Comparison of ENCODE assay signal across 8 mouse cellular contexts in genomic region chr1:165642780-165643311, GRCm38 (mm10). TPM values are rescaled to one million over a fixed set of nuclear protein-coding genes. Genes with fewer than 3 reads are reported as not detected.
DNase-seq lines count a peak whose midpoint lies in the region; ATAC-seq lines count a peak whose summit lies in the region.

No protein-coding gene starts in this region.

- H3K4me2 ChIP-seq in limb, embryonic 11.5 days (ENCODE audit: low read depth, severe bottlenecking): peak overlapping the region; percentile 58
- H3K4me2 ChIP-seq in midbrain, embryonic 14.5 days (ENCODE audit: low read length): peak overlapping the region; percentile 60

- no peaks in the 10 kb centered on the region for H3K36me3 ChIP-seq in limb, embryonic 11.5 days (ENCODE audit: control insufficient read depth, insufficient read depth, low read length)
- H3K36me3 ChIP-seq in midbrain, embryonic 14.5 days (ENCODE audit: control insufficient read depth, insufficient read depth, low read length): no peaks in the 10 kb centered on the region

- peak; percentile 60 for ATAC-seq in frontal cortex, adult (ENCODE audit: low TSS enrichment)
- ATAC-seq in limb, embryonic 11.5 days (ENCODE audit: insufficient number of reproducible peaks, low FRiP score, low TSS enrichment, low read depth): peak; percentile 77
- peak; percentile 85 for ATAC-seq in midbrain, embryonic 14.5 days (ENCODE audit: low FRiP score, low TSS enrichment)

- peak overlapping the region; percentile 87 for H3K27ac ChIP-seq in limb, embryonic 11.5 days (replicated peaks; ENCODE audit: low read depth, low read length)
- peak overlapping the region; percentile 93 for H3K27ac ChIP-seq in midbrain, embryonic 14.5 days (replicated peaks; ENCODE audit: low read depth, low read length)

- no peaks in the 10 kb centered on the region for H3K4me1 ChIP-seq in limb, embryonic 11.5 days (ENCODE audit: control insufficient read depth, insufficient read depth, low read length)
- H3K4me1 ChIP-seq in midbrain, embryonic 14.5 days (ENCODE audit: control insufficient read depth, insufficient read depth, low read length): no peaks in the 10 kb centered on the region

- 0% methylated on average over 16 of the region's 16 CpGs for WGBS in limb, embryonic 11.5 days
- WGBS in midbrain, embryonic 14.5 days: under 1% methylated on average over 16 of the region's 16 CpGs

- DNase-seq in gastrocnemius, adult 18-20 months (ENCODE audit: low spot score): peak; percentile 43
- no peak for DNase-seq in gastrocnemius, adult 8-10 months (ENCODE audit: low spot score in 2 of 2)
- DNase-seq in cerebellum, adult 9-10 months: peak; percentile 81
- DNase-seq in hindlimb bud, embryonic 11.5 days (ENCODE audit: extremely low spot score, low read depth, low spot score): peak; percentile 58
- peak; percentile 79 for DNase-seq in limb, embryonic 11.5 days (ENCODE audit: low spot score)
- DNase-seq in midbrain, embryonic 14.5 days: peak; percentile 84
- DNase-seq in spleen, postnatal 14 days (ENCODE audit: low spot score in 2 of 2): no peak

- no peaks in the 10 kb centered on the region for H3K27me3 ChIP-seq in limb, embryonic 11.5 days (ENCODE audit: control insufficient read depth, insufficient read depth, low read length)
- no peaks in the 10 kb centered on the region for H3K27me3 ChIP-seq in midbrain, embryonic 14.5 days (ENCODE audit: control insufficient read depth, insufficient read depth, low read length)

- H3K9me3 ChIP-seq in limb, embryonic 11.5 days (ENCODE audit: control insufficient read depth, low read length): no peaks in the 10 kb centered on the region
- no peaks in the 10 kb centered on the region for H3K9me3 ChIP-seq in midbrain, embryonic 14.5 days (ENCODE audit: control insufficient read depth, low read length)

- H3K4me3 ChIP-seq in limb, embryonic 11.5 days (ENCODE audit: low read depth, low read length): peak overlapping the region; percentile 68
- H3K4me3 ChIP-seq in midbrain, embryonic 14.5 days (replicated peaks; ENCODE audit: low read depth, low read length): peak overlapping the region; percentile 76

- H3K9ac ChIP-seq in limb, embryonic 11.5 days (ENCODE audit: low read length): peak overlapping the region; percentile 95
- peak overlapping the region; percentile 89 for H3K9ac ChIP-seq in midbrain, embryonic 14.5 days (replicated peaks; ENCODE audit: low read length)

RNA-seq across cellular contexts. Expression of gene Mpzl1, which starts 8.5 kb away (rescaled TPM):
- total RNA-seq in gastrocnemius, adult 18-20 months (2021): 1 to 10 TPM; 4.8 to 5.3 TPM
- 1 to 10 TPM; 5.1 to 6.1 (median 6.0) TPM for total RNA-seq in gastrocnemius, adult 8-10 months (2022)
- polyA plus RNA-seq in limb, embryonic 11.5 days (2014; fragmentation: Nextera tagmentation; extraction: Ambion mirVana): 161 and 167 TPM in 2 replicates
- polyA plus RNA-seq in midbrain, embryonic 14.5 days (2014; fragmentation: Nextera tagmentation; extraction: Ambion mirVana): 138 and 159 TPM in 2 replicates

Comparison
In these comparisons a context has a peak if more than half of its experiments do, and no peak if none do; other contexts are left out.
1. DNase-seq: peak in gastrocnemius, adult 18-20 months (single experiment), cerebellum, adult 9-10 months (single experiment), hindlimb bud, embryonic 11.5 days (single experiment), limb, embryonic 11.5 days (single experiment) and midbrain, embryonic 14.5 days (single experiment); none in gastrocnemius, adult 8-10 months (0 of 2) and spleen, postnatal 14 days (0 of 2).
2. Peak in every context shown above with its lines, with median percentiles within 50 percentile points of each other: ATAC-seq.